Mouse (Mus musculus) kidney, adult 9 months (tissue): ENCODE measurements around the gene Trak1.
A peak's percentile ranks its signal among the peaks of the same experiment; 100 is the strongest.

ENCODE experiments used
- DNase-seq: peaks from one replicate; pipeline ENCODE4 v3.0.0; 2022

Gene Trak1

DNA sequence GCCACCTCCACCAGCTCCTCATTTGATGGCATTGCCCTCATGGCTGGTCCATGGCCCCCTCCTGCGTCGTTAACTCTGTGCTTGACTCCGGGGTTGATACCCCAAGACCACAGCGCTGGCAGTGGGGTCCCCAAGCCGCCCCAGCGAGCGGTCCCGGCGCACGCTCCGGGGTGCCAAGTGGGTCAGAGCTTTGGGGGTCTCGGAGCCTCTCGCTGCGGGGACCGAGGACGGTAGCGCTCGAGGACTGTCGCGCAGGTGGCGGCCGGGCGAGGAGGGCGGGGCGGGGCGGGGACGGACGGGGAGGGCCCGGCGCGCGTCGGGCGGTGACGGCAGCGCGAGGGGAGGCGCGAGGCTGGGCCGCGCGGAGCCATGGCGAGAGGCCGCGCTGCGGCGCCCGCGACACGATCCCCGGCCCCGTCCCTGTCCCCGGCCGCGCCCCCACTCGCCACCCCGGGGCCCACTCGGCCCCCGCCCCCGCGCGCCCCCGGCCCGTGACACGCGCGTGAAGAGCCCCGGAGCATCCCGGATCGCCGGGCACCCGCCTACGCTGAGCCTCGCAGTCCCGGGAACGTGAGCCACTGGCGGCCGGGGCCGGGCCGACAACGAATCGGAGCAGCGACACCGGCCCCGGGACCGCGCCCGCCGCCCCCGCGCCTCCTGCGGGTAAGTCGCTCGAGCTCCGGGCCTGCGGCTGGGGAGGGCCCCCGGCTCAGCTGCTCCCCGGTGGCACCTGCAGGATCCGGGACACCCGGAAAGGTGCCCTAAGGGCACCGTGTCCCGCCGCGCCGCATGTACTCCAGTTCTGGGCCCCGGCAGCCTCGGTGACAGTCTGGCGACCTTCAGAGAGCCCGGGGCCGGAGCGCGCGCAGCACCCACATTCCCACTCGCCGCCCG is at the start of gene Trak1:
Gene Trak1 (plus strand): TSS at position 332 of the 894 bp plus-strand sequence.
- DNase-seq, result peak; percentile 47

DNA sequence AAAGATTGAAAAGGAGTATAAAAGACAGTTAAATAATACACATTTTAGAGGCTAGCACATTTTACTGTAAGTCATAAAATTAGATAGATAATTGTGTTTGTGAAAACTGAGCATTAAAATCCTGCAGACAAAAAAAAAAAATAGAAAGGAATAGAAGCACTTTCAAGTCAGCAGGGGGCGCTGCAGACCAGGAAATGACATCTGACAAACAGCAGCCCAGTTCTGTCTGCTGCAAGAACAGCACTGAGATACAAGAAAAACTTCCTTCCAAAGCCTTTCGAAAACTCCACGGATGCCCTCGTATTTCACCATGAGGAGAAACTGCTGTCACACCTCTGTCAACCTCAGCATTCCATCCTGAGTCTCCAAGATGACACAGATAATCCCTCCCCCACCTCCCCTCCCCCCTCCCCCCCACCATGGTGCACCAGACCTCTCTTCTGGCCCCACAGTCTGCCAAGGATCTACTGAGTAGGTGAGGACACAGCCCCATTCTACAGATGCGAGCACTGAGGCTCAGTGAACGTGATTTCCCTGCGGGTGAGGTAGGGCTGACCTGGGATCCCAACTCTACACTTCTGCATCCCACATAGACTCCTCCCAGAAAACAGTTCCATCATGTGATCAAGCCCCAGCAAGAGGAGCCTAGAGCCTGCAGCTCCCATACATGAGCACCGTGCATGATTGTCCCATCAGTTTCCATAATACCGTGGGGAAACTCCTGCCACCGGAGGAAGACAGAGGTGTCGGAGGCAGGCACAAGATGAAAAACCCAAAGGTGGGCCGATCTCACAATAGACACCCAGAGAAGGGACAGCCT is 49.1 kb upstream of the Trak1 start:
- DNase-seq, result peak; percentile 83

DNA sequence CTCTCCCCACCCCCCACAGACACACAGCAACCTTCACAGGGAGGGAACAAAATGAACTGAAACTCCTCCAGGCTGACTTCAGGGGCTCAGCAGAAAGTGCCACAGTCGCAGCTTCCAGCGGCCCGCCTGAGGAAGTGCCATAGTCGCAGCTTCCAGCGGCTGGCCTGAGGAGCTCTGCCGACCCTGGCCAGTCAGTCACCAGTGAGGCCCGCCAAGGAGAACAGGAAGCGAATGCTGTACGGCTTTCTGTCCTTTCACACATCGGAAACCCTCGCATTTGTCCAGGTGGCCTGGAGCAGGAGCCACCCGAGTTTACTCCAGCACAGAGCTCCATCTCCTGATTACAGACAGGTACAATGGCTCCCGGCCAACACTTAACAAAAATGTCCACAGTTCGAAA is 47.5 kb upstream of the Trak1 start:
- DNase-seq, result peak; percentile 1

DNA sequence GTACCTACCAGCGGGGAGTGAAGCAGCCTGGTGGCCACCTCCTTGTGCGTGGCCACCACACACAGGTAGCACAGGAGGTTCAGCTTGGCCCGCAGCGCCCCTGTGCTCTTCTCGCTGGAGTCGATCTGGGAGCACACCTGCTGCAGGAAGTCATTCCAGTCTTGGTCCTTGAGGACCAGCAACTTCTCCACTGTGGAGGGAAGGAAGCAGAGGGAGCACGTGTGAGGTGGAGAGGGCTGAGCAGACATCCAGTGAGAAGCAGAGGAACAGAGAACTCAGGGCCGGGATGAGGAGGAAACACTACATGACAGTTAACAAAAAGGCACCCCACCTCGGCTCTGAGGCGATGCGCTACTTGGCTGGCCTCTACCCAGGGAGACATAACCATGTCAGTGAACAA is 46.4 kb upstream of the Trak1 start:
- DNase-seq, result no peak

DNA sequence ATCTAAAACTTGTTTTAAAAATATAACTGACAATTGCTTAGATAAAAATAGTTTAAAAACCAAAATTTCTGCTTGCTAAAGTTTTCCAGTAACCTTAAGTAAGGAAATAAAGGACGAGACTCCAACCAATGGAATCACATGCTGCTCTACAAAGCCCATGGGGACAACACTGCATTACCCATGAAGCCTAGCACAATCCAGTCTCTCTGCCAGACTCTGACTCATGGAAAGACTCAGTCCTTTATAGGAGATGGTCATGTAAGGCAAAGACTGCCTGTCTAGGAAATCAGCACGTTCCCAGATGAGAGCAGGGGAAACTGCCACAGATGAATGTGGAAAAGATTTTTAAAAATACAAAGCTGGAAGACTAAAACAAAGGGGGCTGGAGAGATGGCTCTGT is 43.3 kb upstream of the Trak1 start:
- DNase-seq, result peak; percentile 0

DNA sequence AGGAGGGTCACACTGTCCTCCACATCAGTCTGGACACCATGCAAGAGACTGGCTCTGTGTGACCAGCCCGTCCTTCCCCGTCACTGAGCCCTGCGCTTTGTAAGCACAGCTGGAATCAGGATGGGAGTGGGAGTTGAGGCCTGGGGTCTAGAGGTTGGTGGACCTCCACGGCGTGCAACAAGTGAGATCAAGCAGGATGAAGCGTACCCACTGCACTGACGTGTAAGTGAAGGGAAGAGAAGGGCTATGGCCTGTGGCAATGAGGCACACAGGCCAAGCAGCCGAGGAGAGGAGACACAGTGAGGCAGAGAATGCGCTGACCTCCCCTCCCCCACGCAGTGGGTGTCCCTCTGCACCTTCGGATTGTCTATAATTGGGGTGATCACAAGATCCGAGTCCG is 42.5 kb upstream of the Trak1 start:
- DNase-seq, result peak; percentile 0

DNA sequence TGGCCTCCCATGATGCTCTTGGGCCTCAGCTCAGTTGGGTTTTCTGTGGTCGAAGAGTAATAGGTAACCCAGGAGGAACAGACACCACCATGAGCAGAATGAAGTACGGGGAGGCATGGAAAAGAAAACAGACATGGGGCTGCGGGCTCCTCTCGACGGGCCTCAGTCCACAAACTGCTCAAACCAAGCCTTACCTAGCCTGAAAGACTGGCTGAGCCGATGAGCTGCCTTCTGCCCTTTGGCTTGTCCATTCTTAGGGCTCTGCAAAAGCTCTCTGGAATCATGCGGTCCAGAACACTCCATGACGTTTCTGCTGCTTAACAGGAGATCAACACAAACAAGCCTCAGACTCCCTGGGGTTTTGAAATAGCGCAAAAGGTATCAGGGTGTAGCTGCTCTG is 40.2 kb upstream of the Trak1 start:
- no peak for DNase-seq

DNA sequence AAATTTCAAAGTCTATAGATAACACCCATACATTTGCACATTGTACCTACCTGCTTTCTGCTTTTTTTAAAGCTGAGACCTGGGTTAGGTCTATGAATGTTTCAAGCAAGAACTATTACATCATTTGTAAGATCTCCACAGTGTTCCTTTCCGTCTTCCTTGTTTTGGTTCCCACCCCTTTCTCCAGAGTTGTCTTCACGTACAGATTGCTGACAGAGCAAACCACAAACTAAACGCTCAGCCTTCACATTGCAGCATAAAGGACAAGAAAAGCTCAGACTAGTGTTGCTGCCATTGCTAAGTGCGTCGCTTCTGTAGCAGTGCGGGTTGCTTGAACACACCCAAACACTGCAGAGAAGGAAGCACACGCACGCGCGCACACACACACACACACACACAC is 32.0 kb upstream of the Trak1 start:
- DNase-seq, result no peak

DNA sequence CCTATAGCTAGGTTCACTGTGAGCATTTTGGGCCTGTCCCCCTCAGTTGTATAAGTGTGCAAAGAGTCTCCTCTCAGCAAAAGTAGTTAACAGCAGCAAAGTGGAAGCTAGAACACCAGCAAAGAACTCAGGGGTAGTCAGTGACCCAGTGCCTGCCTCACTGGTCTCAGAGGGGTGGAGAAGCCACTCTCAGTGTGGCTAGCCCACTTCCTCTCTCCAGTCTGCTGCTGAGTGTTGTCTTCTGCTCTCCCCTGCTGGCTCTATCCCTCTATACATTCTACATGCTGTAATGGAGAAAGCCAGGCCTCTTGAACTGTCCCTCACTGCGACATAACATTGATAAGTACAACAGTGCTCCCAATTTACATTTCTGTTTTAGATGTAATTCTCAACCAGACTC is 26.2 kb upstream of the Trak1 start:
- no peak for DNase-seq

DNA sequence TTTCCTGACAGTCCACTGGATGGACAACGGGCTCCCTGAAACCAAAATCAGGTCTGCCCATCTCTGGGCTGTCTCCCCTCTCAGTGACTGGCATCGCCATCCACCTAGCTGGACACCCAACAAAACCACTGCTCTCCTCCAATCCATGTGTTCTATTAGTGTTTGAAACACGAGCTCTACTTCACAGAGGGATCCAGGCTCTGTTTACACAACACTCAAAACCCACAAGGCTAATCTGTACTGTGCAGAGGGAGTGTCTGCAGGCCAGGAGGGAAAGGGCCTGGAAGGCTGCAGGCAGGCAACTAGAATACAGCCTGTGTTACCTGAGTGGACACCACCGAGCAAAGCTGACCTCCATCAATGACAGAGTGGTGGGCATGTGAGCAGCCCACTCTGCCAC is 25.7 kb upstream of the Trak1 start:
- no peak for DNase-seq

DNA sequence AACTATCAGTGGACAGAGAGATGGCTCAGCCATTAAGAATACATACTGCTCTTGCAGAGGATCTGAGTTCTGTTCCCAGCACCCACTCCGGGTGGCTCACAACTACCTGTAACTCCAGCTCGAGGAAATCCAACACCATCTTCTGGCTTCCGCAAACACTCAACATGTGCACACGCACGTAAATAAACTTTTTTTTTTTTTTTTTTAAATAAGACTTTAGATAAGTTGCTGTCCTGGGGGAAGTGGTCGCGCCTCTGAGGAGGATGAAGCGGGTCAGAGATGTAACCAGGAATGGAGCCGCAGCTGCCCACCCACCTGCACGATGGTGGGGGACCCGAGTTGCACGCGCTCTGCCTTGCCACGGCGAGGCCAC is 20.6 kb upstream of the Trak1 start:
- DNase-seq, result no peak

DNA sequence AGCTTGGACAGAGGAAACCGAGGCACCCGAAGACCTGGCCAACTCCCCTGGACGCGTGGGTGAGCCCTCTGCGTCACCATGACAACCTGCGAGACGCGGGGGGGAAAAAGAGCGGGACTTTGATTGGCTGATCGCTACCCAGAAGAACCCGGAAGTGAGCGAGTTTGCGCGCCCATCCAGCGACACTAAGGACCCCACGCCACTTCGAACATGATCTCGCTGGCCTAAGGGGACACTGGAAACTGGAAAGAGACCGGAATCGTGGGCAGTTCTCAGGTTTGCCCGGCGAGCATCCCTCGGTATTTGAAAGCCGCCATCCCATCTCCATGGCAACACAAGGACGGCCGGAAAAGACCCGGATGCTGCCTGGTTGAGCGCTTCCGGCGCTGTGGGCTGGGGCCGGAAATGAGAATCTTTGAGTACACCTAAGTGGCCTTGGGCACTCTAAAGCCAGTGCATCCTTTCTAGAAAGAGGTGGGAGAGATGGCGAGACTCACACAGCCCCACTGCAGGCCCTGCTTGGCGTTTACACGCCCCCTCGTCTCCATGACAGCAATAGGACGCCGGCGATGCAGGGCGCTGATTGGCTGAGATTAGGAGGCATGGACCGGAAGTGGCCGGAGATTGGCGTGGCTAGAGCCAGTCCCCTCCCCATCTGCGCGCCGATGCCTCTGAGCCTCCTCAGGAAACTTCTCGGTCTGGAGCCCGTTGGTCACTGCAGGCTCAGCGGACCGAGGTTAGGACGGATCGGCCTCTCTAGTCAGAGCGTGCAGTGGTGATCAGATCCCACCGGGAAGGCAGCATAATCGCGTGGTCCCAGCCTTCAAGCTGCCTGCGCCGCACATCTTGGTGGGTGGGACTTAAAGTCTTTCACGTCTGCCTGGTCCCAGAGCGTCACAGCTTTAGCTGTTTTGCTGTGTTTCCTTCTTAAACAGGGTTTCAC is 19.9 kb upstream of the Trak1 start, which contains the start of gene Ulk4:
Gene Ulk4 (minus strand): TSS at position 80 of the 943 bp plus-strand sequence.
- DNase-seq, result peak; percentile 96

DNA sequence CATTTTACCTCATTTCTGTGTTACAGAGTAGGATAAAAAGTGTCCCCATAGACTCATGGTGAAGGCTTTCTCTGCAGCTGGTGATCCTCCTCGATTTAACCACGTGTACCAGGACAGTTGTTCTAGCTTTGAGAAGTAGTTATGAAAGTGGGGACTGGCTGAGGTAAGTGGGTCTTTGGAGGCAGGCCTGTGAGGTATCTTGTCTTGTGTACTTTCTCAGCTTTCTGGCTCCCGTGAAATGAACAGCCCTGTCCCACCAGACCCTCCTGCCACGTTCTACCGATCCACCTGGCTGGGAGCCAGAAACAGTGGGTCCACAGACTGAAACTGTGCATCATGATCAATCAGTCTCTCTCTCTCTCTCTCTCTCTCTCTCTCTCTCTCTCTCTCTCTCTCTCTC is 18.1 kb upstream of the Trak1 start:
- no peak for DNase-seq

DNA sequence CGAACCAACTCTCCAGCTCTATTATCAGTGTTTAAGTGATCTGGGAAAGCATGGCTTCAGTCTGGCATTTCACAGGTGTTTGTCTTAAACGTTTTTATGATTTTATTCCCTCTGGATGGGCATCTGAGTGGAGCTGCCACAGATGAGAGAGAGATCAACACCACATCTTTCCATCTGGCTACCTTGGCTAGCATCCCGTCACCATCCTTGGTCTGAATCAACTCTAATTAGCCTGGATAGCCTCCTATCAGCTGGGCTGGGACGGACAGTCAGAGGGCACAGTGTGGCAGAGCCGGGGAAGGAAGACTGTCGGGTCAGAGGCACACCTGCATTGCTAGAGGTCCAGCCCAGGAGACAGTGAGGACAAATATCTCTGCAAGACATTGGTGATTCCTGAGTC is 15.4 kb upstream of the Trak1 start:
- no peak for DNase-seq

DNA sequence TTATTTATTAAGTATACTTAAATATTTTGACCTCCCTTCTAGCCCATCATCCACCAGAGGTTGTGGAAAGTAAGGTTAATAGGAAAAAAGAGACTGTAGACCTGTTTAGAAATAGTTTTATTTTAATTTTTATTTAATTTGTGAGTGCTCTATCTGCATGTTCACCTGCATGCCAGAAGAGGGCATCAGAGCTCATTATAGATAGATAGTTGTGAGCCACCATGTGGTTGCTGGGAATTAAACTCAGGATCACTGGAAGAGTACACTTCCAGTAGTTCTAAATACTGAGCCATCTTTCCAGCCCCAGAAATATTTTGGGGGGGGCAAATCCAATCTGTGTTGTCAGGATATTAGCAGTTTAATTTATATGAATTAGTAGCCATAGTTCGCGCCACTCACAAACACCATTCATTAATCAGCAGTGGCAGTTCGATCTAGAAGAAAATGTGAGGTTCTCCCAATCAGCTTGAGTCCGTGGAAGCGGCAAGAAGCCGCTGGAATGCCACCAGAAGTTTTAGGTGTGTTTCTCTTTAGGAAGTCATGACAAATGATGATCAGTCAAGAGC is 13.6 kb upstream of the Trak1 start:
- peak; percentile 53 for DNase-seq

DNA sequence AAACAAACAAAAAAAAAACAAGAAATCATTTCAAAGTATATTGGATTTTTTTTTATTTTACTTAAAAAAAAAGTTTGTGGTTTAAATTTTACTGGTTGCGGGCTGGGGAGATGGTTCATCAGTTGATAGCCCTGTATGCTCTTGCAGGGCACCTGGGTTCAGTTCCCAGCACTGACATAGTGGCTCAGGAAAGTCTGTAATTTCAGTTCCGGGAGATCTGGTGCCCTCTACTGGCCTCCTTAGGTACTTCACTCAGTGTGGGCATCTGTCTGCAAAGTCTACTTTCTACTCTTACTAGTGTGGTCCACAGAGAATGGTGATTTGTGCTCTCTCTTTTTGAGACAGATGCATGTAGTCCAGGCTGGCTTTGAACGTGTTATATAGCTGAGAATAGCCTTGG is 12.9 kb upstream of the Trak1 start:
- peak; percentile 55 for DNase-seq

DNA sequence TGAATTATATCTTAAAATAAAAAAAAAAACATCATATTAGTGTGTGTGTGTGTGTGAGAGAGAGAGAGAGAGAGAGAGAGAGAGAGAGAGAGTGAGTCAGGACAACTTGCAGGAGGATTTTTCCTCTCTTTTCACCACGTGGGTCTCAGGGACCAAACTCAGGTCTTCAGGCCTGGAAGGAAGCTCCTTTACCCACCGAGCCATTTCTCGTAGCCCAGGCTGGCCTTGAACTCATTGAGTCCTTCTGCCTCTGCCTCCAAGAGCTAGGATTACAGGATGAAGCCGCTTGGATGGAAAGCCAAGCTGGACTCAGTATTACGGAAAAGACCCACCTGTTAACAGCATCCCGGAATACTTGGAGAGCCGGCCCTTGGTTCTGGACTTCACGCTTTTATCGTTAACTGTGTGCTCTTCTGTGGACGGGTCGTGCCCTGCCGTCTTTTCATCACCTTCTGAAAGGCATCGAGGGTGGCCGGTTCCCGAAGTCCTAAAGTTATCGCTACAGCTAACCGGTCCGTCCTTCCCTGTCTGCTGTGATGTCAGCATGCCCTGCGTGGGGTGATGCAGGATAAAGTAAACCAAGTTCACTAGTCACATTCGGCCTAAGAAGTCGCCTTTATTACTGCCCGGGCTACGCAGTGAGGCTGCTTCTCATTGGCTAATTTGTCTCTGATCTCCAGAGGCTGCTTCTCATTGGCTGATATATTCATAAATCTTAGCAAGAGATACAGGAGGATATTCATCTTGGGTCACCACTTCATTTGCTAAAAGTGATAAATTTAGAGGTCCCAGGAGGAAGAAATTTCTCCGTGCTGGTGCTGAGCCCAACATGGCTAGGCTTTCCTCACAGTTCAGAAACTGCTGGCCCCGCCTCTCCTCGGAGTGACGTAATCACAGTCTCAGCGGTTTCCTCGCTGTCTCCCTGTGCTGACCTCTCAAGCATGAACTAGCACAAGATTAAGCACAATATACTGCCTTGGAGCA is 11.7 kb upstream of the Trak1 start:
- DNase-seq, result peak; percentile 90

DNA sequence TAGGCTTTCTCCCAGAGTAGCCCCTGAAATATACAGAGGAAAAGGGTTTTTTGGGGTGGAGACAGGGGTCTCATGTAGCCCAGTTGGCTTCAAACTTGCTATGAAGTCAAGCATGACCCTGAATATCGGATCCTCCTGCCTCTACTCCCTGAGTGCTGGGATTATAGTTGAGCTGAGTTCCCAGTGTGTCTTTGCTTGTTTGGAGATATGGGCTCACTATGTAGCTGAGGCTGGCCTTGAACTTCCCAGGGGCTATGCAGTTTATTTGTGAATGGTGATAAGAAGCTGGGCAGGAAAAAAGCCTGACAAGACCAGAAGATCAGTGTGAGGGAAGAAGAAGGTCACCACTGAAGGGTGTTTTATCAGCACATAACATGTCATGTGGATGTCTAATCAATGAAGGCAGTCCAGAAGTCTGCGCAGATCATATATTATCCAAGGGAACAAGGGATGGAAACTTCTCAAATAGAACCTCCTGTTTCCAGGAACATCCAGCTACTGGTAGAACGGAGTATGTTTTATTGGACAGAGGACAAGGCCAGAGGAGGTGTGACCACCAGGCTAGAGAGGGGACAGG is 10.9 kb upstream of the Trak1 start:
- DNase-seq, result no peak

DNA sequence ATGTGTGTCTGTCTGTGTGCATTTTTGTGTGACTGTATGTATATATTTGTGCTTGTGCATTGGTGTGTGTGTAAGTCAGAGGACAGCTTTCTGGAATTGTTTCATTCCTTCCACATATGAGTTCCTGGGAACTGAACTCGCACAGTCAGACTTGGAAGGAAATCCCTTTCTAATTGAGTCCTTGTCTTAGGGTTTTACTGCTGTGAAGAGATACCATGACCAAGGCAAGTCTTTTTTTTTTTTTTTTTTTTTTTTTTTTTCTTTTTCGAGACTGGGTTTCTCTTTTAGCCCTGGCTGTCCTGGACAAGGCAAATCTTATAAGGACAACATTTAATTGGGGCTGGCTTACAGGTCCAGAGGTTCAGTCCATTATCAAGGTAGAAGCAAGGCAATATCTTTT is 6.0 kb upstream of the Trak1 start:
- DNase-seq, result no peak

DNA sequence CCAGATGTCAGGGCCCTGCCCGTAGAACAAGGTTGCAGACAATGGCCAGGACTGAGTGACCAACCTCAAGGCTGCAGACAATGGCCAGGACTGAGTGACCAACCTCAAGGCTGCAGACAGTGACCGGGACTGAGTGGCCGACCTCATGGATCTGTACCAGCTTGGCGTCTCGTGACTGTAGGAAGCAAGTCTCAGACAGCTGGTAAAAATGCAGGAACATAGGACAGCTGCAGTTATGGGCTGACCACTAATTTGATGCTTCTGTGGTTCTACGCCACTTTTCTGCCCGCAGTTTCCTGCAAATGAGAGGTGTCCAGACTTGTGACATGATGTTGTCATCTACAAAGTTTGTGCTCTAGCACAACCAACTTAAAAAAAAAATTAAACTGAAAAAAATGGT is 4.1 kb upstream of the Trak1 start:
- DNase-seq, result no peak

DNA sequence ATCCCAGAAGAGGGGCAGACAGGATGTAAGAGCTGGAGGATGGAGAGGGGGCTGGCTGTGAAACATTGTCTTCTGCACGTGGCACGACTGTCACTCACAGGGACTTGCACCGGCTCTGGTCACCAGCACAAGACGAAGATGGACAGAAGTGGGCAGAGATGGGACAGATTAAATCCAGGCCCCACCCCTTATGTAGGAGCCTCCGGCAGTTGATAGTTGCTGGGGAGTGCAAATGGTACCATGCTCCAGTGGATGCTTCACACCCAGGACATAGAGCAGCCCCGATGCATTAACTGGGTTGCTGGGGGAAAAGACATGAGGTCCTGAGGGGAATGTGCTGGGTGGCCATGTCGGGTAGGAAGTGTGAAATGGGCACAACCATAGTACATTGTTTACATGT is 2.1 kb upstream of the Trak1 start:
- DNase-seq, result no peak
